Mouse (Mus musculus): ENCODE measurements around the gene Zfp292. TPM values are rescaled to one million over a fixed set of nuclear protein-coding genes. Genes with fewer than 3 reads are reported as not detected.

Gene Zfp292
- polyA plus RNA-seq, 2 experiments: 11.9 to 23.2 TPM

- H3K4me1 ChIP-seq (ENCODE audit: control insufficient read depth, insufficient read depth, low read length): peaks cover 4% of the 10 kb centered on the region; the same call in 1 of the 2 replicates
- TF ChIP-seq POLR2A (IDR thresholded peaks at IDR 0.05; ENCODE audit: borderline replicate concordance, extremely low read depth, insufficient read depth, insufficient read length): no peak
- 8% methylated on average over 15 of the region's 15 CpGs for WGBS
- H3K36me3 ChIP-seq (ENCODE audit: control insufficient read depth, insufficient read depth, low read length): no peaks in the 10 kb centered on the region
- peaks cover 18% of the 10 kb centered on the region; the same call in 1 of the 2 replicates for H3K27me3 ChIP-seq (ENCODE audit: control insufficient read depth, insufficient read depth, low read length)
- DNase-seq (ENCODE audit: low spot score): no peak
- H3K4me2 ChIP-seq (replicated peaks; ENCODE audit: low read depth, low read length, severe bottlenecking): no peak overlapping the region
- no peaks in the 10 kb centered on the region for H3K9me3 ChIP-seq (ENCODE audit: control insufficient read depth, low read length)
- H3K4me3 ChIP-seq (replicated peaks; ENCODE audit: low read length): no peak overlapping the region
- no peak for ATAC-seq (ENCODE audit: low FRiP score, low read depth)
- no peak overlapping the region for H3K9ac ChIP-seq (ENCODE audit: low read depth, low read length, severe bottlenecking)
- no peak overlapping the region for H3K27ac ChIP-seq (replicated peaks; ENCODE audit: low read depth, low read length)
These were observed 6.5 kb upstream of the Zfp292 start for GRCm38 (mm10) chr4:34889101-34889811.

GRCm38 (mm10) chr4:34887295-34887694 lies 4.5 kb upstream of the Zfp292 start:
- Histone ChIP-seq H3K27me3 (ENCODE audit: control insufficient read depth, insufficient read depth, low read length) (peaks cover 18% of the 10 kb centered on the region; the same call in 1 of the 2 replicates), H3K4me3 (replicated peaks; ENCODE audit: low read length) (peak overlapping the region; percentile 72), H3K9ac (ENCODE audit: low read depth, low read length, severe bottlenecking) (peak overlapping the region; percentile 82), H3K36me3 (ENCODE audit: control insufficient read depth, insufficient read depth, low read length) (no peaks in the 10 kb centered on the region), H3K4me2 (replicated peaks; ENCODE audit: low read depth, low read length, severe bottlenecking) (peak overlapping the region; percentile 86), H3K27ac (replicated peaks; ENCODE audit: low read depth, low read length) (0 out of 2 replicates have a peak overlapping the region, but pooled peaks have one; percentile 85), H3K4me1 (ENCODE audit: control insufficient read depth, insufficient read depth, low read length) (peaks cover 7% of the 10 kb centered on the region; the same call in 1 of the 2 replicates), H3K9me3 (ENCODE audit: control insufficient read depth, low read length) (no peaks in the 10 kb centered on the region)
- TF ChIP-seq POLR2A (IDR thresholded peaks at IDR 0.05; ENCODE audit: borderline replicate concordance, extremely low read depth, insufficient read depth, insufficient read length): no peak
- WGBS: 5% methylated on average over 7 of the region's 7 CpGs
- no peak for DNase-seq (ENCODE audit: low spot score)
- ATAC-seq (ENCODE audit: low FRiP score, low read depth): no peak

- Histone ChIP-seq H3K4me1 (ENCODE audit: control insufficient read depth, insufficient read depth, low read length) (peaks cover 7% of the 10 kb centered on the region), H3K27ac (replicated peaks; ENCODE audit: low read depth, low read length) (peak overlapping the region; percentile 85), H3K4me2 (replicated peaks; ENCODE audit: low read depth, low read length, severe bottlenecking) (peak overlapping the region; percentile 86), H3K4me3 (replicated peaks; ENCODE audit: low read length) (peak overlapping the region; percentile 72), H3K9ac (ENCODE audit: low read depth, low read length, severe bottlenecking) (peak overlapping the region; percentile 82), H3K9me3 (ENCODE audit: control insufficient read depth, low read length) (no peaks in the 10 kb centered on the region), H3K36me3 (ENCODE audit: control insufficient read depth, insufficient read depth, low read length) (no peaks in the 10 kb centered on the region), H3K27me3 (ENCODE audit: control insufficient read depth, insufficient read depth, low read length) (peaks cover 18% of the 10 kb centered on the region; the same call in 1 of the 2 replicates)
- ATAC-seq (ENCODE audit: low FRiP score, low read depth): peak; percentile 75
- peak; percentile 78 for DNase-seq (ENCODE audit: low spot score)
- WGBS: under 1% methylated on average over 42 of the region's 48 CpGs
- no peak for TF ChIP-seq POLR2A (IDR thresholded peaks at IDR 0.05; ENCODE audit: borderline replicate concordance, extremely low read depth, insufficient read depth, insufficient read length)
These were observed 3.8 kb upstream of the Zfp292 start for GRCm38 (mm10) chr4:34886490-34887111.

- Histone ChIP-seq H3K4me3 (replicated peaks; ENCODE audit: low read length) (peak overlapping the region; percentile 72), H3K27ac (replicated peaks; ENCODE audit: low read depth, low read length) (no peak overlapping the region), H3K9me3 (ENCODE audit: control insufficient read depth, low read length) (no peaks in the 10 kb centered on the region), H3K9ac (ENCODE audit: low read depth, low read length, severe bottlenecking) (0 out of 2 replicates have a peak overlapping the region, but pooled peaks have one; percentile 82), H3K4me1 (ENCODE audit: control insufficient read depth, insufficient read depth, low read length) (peaks cover 12% of the 10 kb centered on the region), H3K36me3 (ENCODE audit: control insufficient read depth, insufficient read depth, low read length) (no peaks in the 10 kb centered on the region), H3K27me3 (ENCODE audit: control insufficient read depth, insufficient read depth, low read length) (peaks cover 18% of the 10 kb centered on the region; the same call in 1 of the 2 replicates), H3K4me2 (replicated peaks; ENCODE audit: low read depth, low read length, severe bottlenecking) (peak overlapping the region; percentile 86)
- ATAC-seq (ENCODE audit: low FRiP score, low read depth): no peak
- TF ChIP-seq POLR2A (IDR thresholded peaks at IDR 0.05; ENCODE audit: borderline replicate concordance, extremely low read depth, insufficient read depth, insufficient read length): no peak
- no peak for DNase-seq (ENCODE audit: low spot score)
- 64% methylated on average over 9 of the region's 9 CpGs for WGBS
These were observed 3.0 kb upstream of the Zfp292 start for GRCm38 (mm10) chr4:34885631-34886351.

Data from limb, embryonic 14.5 days (tissue).